Mouse (Mus musculus) thymus, postnatal 4 days (tissue): Measurements from ENCODE around the gene Rpl34.

Experiments
- DNase-seq: peaks from one replicate; pipeline ENCODE4 v3.0.0; 2021

Gene Rpl34

DNA sequence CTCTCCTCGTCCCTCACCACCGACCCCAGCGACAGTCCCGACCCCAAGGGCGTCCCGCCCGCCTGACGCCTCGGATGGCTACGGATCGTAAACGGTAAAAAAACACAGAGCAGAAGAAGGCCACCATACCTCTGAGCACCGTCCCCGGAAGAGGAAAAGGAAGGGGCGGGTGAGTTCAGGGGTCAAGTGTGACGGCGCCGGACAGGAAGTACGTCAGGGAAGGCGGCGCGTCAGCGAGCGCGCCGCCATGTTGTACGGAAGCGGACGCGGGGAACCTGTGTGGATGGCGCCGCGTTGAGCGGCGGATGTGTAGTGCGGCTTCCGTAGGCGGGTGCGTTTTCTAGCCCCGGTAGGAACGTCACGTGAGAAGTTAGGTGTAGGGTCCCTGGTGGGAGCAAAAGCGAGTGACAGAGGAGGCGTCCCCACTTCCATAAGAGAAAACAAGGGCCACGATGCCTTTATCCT is at the start of gene Rpl34:
Gene Rpl34 (minus strand): TSS at position 210 of the 465 bp plus-strand sequence.
- DNase-seq: peak; percentile 92

DNA sequence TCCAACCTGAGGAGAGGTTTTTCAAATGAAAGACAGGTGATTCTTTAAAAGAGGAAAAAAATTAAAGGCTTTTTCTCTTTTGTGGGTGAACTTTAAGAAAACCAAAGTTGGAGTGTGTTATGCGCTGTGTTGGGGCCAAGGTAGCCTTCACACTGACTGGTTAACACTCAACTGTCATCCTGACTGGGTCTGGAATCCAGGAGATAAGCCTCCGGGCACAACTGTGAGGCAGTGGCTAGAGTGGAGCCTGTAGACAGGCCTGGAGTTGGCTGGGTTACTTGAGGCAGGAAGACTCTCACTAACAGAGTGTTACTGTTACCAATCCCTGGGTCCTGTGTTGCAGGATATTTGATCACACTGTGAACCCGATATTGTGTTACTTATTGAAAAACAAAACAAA is 38.0 kb upstream of the Rpl34 start:
- DNase-seq: no peak

DNA sequence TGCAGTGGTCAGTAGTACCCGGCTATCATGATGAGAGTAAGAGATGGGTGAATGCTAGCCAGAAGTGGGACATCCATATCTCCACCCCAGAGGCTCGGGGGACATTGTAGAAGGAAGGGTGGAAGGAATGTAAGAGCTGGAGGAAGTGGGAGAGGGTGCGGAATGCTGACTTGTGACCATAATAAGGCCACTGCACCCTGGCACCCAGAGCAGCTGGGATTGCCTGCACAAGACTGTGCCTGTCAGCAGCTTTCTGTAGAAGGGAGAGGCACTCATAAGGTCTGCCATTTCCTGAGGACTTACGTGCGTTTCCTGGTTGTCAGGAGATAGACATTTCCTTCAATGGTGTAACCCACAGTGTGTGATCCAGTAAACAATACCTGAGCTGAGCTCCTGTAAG is 33.9 kb upstream of the Rpl34 start:
- no peak for DNase-seq

DNA sequence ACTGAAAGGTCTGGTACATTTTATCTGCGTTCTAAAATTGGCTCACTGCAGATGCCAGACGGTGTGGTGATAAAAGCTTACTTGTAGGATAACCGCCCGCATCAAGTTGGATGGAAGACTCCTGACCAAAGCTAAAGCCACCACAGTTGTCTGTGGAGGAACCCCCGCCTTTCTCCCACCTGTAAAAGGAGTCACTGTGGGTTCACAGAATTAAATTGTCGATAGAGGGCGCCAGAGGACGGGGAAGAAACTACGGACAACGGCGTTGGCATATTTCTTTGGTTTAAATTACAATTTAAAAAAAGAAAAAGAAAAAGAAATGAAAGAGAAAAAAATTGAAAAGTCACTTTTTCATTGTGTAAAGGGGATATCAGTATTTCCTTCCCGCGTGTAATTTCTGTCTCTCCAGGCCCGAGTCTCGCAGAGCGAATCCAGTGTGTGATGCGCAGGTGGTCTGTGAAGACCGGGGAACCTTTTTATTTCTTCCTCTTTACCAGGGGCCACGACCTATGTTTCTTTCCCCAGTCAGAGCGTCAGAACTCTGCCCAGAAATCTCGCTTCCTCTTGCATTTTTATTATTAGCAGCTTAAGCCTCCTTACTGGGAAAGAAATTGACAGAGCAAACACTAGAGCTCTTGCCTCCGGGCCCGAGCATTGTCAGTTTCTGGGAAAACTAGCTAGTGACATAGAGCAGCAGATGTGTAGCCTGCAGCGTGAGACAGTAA is 30.7 kb upstream of the Rpl34 start:
- DNase-seq: peak; percentile 85

DNA sequence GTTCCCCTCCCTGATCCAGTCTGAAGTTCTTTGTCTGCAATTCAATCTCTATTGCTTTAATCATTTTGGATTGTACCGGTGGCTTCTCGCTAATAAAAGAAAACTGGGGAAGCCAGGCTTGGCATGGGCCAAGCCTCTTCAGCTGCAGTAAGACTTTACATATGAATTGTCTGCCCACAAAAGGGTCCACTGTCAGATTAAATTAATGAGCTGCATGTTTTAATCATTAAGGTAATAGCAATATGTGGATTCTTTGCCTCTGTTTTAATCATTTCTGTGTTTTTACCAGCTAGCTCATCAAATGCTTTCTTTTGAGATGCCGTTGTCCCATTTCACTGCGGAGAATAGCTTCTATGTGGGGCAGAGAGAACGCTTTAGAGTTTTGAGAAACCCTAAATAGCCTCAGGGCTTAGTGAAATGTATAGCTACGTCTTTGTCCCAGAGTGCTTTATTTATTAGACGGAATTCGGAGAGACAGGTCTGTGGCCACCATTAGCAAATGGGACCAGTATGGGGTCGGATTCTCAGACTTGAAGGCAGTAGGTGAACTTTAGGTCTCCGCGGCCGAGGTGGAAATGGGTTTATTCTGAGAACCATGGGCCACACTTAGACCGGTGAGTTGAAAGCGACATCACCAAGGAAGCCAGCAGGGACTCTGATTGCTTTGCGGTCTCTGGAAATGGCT is 28.1 kb upstream of the Rpl34 start:
- no peak for DNase-seq

DNA sequence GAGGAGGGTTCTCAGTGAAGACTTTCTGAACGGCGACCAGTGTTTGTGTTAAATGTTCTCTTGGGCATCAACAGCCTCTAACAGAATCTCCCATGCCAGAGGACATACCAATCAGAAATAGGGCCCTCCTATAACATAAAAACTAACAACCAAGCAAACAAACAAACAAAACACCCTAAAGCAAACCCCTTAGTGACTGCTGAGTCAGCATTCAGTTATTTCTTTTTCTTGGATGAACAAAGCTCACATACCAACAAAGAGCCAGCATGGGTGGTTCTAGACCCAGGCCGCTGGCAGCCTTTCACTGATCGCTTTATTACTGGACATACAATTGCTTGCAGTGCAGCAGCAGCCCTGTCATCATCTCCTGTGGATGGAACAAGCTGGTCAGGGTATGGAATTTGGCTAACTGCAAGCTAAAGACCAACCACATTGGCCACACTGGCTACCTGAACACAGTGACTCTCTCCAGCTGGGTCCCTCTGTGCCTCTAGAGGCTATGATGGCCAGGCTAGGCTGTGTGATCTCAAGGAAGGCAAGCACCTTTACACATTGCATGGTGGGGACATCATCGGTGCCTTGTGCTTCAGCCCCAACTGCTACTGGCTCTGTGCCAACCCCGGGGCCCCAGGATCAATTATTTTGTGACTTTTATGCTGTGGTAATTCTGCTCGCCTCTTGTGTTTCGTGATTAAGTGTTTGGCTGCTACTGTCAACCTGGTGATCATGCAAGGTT is 27.1 kb upstream of the Rpl34 start:
- DNase-seq: no peak

DNA sequence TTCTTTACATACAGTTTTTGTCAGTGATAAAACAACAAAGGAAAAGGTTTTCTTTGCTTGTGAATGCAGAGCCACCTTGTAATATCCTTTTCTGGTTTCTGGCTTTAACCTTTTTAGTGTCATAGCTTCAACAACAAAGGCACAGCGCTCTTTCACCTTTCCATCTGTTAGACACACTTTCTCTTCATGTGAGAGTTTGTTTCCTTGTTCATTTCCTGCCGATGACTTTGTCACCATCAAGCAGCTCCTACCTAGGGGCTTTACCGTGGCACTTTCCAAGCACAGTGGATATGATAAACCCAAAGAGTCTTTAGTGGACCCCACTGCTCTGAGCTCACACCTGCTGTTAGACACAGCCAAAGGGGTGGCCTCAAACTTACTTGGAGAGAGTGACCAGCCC is 19.0 kb upstream of the Rpl34 start:
- DNase-seq: peak; percentile 21

DNA sequence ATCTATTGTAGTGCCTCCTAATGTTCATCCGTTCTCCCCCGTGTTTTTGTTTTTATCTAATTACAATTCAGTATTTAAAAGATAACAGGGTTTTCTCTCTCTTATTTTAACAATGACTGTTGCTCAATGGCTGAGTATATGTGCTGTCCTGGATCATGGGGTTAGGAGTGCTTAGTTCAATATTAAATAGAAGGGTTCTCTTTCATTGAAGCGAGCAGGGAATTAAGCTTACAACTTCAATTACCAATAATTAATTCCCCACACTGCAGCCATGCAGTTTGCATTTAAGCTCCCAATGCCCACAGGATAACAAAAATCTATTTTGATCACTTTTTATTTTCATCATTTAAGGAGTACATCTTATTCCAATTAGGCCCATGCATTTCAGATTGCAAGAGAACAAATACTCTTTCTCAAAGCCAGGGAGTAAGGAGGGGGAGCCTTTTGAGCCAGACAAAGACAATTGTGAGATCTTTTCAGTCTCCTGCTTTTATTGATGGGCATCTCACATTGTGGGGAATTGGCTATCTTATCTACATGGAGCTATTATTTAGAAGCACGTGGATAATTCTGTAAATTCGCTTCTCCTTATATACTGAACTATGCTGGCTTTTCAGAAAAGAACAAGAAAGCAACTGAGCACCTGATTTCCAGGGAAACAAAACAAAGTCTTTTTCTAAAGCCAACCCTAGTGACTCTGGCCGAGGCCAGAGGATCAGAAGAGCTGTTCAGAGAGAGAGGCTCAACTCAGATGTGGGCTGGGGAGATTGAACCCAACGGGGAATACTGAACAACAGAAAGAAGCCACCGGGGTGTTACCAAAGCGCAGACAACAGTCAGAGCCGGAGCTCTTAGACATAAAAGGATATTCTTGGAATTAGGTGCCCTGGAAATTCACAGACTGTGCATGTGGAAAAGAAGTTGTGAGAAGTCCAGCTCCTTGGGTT is 16.7 kb upstream of the Rpl34 start:
- no peak for DNase-seq

DNA sequence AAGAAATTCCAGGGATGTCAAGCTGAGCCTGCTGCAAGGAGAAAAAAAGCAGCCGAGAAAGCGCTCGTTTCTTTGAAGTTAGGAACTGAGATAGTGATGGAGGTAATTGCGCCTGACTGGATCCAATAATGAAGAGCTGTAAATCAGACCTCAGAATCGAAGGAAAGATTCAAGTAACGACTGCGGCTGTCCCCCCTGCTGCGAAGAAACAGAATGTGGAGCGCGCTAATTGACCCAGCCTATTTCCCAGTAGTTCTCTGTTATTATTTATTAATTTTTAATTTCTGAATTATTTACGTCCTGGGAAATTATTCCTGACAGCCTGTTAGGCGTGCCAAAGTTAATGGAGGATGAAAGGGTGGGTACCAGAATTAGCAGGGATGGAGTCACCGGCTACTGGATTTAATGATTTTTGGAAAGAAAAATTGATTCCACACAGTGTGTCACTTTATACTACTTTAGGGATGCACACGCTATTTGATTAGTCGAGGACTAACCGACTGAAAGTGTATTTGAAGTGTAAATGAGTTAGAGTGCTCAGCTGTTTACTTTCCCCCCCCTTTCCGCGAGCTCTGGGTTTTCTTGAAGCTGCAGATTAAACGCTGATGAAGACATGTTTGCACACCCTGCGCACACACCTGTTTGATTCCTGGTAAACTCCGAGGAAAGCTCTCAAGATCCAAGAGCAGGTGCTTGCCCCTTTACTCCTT is 7.6 kb upstream of the Rpl34 start:
- DNase-seq: no peak

DNA sequence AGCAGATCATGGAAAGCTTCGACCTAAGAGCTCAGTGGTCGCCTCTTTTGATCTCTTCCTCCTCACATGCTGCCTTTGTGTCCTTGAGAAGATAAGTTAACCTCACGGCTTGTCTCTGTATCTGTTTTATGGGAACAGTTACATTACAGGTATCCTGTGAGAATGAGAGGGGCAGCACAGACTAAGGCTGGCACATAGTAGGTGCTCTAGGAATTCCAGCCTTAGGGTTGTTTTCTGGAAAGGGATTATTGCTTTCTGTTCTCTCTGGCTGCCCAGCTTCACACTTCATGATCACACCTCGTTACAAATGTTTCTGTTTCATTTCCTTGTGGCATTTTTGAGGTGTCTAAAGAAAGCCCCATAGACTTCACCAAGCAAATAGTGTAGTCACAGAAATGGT is 6.6 kb upstream of the Rpl34 start:
- DNase-seq: no peak

DNA sequence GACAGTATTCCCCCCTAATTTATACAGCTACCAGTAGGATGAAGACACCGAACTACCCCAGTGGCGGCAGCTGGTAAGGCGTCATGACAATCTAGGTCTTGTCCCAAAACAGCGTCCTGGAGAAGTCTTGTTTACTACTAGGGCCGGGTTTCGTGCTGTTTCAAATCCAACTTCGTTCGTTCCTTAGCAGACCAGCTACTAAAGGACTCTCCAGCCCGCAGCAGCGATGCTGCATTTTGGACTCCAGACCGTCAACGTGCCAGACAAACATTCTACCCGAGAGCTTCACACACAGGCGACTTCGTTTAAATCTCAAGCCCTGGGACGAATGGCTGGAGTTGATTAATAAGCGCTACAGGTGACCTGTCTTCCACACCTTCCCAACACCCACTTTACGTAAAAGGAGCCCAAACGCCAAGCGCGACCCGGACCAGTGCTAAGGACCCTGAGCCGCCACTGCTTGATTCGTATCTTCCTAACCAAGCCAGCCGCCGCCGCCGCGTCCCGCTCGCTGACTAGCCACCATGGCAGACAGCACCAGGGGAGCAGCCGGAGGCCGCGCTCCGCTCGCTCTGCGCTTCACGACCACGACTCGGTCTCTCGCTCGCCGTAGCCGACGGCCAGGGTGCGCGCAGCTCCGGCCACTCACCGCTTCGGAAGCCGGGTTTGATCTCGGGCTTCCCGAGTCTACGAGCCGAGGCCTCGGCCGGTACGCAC is 568 bp downstream of the Rpl34 start:
- peak; percentile 80 for DNase-seq

DNA sequence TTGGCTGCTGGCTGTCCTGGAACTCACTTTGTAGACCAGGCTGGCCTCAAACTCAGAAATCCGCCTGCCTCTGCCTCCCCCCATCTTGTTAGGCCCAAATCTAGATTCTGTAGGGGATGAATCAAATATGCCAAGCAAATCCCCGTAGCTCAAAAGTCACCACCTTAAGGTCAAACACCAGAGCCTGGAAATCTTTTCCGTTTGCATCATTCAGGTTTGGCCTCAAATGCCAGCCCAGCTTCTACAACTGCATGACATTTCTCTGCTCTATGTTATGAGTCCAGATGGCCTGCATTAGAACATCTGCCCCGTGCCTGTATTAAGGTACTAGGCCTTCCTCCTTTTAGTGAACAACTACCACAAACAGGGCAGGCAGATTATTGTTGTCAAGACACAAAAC is 2.5 kb downstream of the Rpl34 start:
- no peak for DNase-seq

DNA sequence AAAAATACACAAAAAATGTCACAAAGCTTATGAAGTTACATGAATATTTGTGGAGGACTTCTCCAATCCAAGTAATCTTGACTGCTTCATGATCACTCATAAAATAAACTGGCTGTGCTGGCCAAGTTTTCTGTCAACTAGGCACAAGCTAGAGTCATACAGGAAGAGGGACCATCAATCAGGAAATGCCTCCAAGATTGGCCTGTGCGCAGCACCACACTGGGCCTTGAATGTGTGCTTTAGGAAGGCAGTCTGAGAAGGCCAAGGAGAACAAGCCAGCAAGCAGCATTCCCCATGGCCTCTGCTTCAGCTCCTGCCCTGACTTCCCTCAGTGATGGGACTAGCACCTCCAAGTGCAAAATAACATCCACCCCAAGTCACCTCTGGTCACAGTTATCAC is 3.2 kb downstream of the Rpl34 start:
- DNase-seq: no peak

DNA sequence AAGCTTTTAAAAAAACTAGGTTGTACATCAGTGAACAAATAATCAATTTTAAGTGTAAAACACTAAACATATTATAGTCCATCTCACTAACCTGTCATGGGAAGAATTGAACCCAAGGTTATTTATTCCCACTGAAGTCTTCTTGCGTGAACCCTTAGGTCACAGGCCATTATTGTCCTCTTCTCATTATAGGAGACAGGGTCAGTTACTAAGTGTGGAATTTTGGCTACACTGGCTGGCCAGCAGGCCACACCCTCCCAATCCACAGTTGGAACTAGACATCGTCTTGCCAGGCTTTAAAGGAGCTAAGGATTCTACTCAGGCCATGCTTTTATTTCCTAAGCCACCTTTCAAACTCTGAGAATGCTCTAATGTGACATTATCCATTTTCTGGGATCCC is 4.5 kb downstream of the Rpl34 start:
- no peak for DNase-seq

DNA sequence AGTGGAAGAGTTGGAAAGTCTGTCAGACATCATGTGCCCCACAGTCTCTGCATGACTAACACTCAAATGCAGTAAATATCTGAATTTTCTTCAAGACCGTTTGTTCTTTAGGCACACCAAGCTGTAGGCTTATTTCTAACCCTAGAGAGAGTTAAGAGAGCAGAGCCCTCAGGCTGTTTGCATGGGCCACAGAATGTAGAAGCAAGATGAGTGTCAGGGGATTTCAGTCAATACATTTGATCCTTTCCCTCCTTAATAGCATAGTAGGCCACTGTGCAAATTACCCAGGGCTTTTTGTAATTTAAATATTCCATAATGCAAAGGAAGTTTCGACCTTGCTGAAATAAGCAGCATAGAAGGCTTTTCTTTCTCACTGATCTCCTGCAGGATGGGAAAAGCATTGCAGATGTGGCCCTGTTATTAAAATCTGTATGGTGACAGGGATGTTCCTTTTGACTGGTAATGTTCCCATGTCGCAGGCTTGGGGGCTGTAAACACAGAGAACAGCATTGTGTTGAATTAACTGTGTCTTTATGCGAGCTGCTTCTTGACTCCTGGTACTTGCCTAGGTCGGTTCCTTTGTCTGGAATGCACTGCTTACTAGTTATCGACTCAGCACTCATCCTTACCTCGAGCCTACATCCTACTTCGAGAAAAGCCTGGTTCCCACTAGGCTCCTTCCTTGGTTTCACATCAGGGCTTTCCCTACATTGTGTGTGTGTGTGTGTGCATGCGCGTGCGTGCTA is 7.3 kb downstream of the Rpl34 start:
- no peak for DNase-seq

DNA sequence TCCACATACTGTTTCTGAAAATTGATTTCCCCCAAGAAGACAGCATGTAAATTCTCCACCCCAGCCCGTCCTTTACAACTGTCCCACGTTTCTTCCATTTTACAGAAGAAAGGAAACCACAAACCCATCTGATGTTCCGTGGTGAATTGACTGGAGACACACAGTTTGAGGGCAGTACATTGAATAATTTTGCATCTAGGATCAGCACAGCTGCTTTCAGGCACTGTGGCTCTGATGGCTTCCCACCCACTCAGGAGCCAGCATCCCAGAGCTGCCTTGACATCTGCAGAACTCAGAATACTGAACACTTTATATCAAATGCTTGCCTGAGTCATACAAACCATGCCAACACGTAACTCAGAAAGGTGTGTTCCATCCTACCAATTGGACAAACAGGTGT is 10.0 kb downstream of the Rpl34 start:
- no peak for DNase-seq

DNA sequence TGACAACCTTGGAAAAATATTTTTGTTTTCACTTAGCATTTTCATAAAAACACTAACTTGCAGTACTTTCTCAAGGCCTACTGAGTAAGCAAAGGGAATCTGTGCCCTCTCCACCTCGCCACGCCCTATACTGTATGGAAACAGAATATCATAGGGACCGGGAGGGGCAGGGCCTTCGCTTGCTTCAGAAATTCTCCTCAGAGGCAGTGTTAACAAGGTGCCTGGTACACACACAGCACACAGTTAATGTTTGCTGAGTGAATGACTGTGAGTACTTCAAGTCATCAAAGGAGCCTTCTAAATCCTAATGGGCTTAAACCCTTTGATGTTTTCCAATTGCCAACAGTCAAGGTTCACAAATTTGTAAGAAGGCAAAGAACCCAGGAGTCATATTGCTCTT is 11.3 kb downstream of the Rpl34 start:
- DNase-seq: no peak

DNA sequence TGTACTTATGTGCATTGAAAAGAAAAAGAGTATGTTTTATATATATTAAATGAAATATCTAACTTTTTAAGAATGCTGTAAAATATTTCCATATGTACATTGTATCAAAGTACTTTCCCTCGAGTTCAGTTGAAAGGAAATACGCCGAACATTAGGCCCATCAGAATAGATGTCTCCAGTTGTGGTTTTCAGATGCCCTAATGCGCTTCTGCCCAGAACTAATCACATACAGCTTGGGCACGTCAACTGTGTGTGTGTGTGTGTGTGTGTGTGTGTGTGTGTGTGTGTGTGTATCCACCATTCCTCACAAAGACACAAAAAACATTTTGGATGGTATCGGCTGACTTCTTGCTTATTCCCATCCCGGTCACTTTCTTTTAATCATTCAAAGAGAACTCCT is 13.6 kb downstream of the Rpl34 start:
- DNase-seq: no peak

DNA sequence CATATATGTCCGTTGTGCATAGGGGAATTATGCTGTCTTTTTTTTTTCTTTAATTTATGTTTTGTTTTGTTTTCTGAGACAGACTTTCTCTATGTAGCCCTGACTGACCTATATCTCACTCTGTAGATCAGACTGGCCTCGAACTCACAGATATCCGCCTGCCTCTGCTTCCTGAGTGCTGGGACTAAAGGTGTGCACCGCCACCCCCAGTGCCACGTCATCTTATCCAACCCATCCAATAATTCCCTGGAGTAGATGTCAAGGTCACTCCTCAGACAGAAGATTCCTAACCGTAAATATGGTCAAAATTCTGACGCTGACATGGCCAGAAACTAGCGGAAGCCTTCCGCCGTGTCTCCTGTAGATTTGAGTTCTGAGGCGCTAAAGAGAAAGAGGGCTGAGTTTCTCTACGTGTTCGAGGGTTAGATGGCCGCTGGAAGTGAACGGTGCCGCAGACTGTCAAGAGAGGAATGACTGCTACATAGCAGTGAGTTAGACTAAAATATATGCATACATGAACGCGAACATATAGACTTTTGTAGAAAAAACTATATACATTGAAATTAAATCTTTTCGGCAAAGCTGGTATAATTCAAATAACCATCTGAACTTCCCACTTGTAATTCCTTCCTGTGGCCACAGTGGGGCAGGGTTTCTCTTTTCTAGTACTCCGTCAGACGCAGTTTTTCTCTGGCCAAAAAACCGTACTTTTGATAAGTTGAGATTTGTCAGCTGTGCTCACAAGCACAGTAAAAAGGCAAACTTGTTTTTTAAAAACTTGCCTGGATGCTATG is 15.2 kb downstream of the Rpl34 start:
- DNase-seq: peak; percentile 86

DNA sequence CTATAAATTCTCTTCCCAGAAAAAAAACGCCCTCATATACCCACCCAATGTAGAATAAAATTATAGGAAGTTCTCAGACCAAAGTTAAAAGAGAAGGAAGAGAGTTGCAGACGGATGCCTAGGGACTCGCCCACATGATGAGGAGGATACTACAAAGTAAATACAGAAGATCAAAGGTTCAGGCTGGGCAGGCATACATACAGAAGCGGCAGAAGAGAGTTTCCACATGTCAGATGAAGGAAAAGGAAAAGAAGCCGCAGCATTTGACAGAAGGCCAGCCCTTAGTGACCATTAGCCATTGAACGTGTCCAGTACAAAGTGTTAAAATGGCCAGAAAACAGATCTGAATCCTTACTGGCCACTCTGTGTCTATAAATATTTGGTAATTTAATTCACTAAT is 17.3 kb downstream of the Rpl34 start:
- DNase-seq: no peak
